Mouse (Mus musculus): ENCODE data around the gene Acvrl1. TPM values are rescaled to one million over a fixed set of nuclear protein-coding genes. Genes with fewer than 3 reads are reported as not detected.
A peak's percentile ranks its signal among the peaks of the same experiment; 100 is the strongest.

Acvrl1 gene
- polyA plus RNA-seq, 1 experiment from 2014 or later: 2.6 TPM

- peaks cover 12% of the 10 kb centered on the region for H3K4me1 ChIP-seq (ENCODE audit: insufficient read depth)
- no peaks in the 10 kb centered on the region for H3K36me3 ChIP-seq (replicated peaks; ENCODE audit: insufficient read depth, low read length)
- no peaks in the 10 kb centered on the region for H3K9me3 ChIP-seq (ENCODE audit: low read length)
- peak overlapping the region; percentile 38 for H3K4me3 ChIP-seq (ENCODE audit: low read depth, low read length)
- H3K4me2 ChIP-seq (ENCODE audit: low read depth, low read length): peak overlapping the region; percentile 63; the same call in 1 of the 2 replicates
- TF ChIP-seq CTCF (IDR thresholded peaks at IDR 0.05; ENCODE audit: low read depth) (no peak), EP300 (IDR thresholded peaks at IDR 0.05; ENCODE audit: low read depth) (no peak)
- ATAC-seq (no peak), DNase-seq (no peak)
- 36% methylated on average over 5 of the region's 5 CpGs for WGBS (ENCODE audit: insufficient replicate concordance)
- peaks cover 33% of the 10 kb centered on the region for H3K27me3 ChIP-seq (ENCODE audit: insufficient read depth, low read length)
- no peak overlapping the region for H3K9ac ChIP-seq (replicated peaks)
- H3K27ac ChIP-seq (ENCODE audit: low read depth): no peak overlapping the region
These were observed 1.1 kb downstream of the Acvrl1 start for GRCm38 (mm10) chr15:101129412-101129811.

DNA sequence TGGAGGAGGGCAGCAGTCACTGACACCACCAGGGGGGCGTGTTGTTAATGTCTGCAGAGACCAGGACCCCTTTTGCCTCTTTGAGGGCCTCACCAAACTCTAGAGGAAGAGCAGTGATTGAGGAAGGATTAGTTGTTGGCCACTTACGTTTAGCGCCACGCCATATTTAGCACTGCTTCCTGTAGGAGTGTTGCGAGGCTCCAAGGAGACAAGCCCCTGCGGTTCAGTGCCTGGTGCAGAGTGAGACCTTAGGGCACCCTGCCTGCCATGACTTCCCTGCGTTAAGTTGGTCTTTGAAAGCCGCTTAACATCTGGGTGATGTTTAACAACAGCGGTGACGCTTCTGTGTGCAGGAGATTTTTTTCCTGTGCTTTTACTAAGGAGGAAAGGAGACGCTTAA, 3.2 kb downstream of the Acvrl1 start:
- H3K27ac ChIP-seq (ENCODE audit: low read depth): no peak overlapping the region
- peaks cover 12% of the 10 kb centered on the region for H3K4me1 ChIP-seq (ENCODE audit: insufficient read depth)

GRCm38 (mm10) chr15:101132041-101132440, 3.7 kb downstream of the Acvrl1 start:
- no peak overlapping the region for H3K9ac ChIP-seq (replicated peaks)
- H3K4me2 ChIP-seq (ENCODE audit: low read depth, low read length): no peak overlapping the region
- ATAC-seq (no peak), DNase-seq (no peak)
- peaks cover 33% of the 10 kb centered on the region for H3K27me3 ChIP-seq (ENCODE audit: insufficient read depth, low read length)
- H3K9me3 ChIP-seq (ENCODE audit: low read length): no peaks in the 10 kb centered on the region
- H3K4me1 ChIP-seq (ENCODE audit: insufficient read depth): peaks cover 12% of the 10 kb centered on the region
- 55% methylated on average over 6 of the region's 6 CpGs for WGBS (ENCODE audit: insufficient replicate concordance)
- TF ChIP-seq EP300 (IDR thresholded peaks at IDR 0.05; ENCODE audit: low read depth) (no peak), CTCF (IDR thresholded peaks at IDR 0.05; ENCODE audit: low read depth) (no peak)
- H3K4me3 ChIP-seq (ENCODE audit: low read depth, low read length): no peak overlapping the region
- no peak overlapping the region for H3K27ac ChIP-seq (ENCODE audit: low read depth)
- H3K36me3 ChIP-seq (replicated peaks; ENCODE audit: insufficient read depth, low read length): no peaks in the 10 kb centered on the region

More for the DNA sequence above, 3.2 kb downstream of the Acvrl1 start:
- Histone ChIP-seq H3K9me3 (ENCODE audit: low read length) (no peaks in the 10 kb centered on the region), H3K4me3 (ENCODE audit: low read depth, low read length) (no peak overlapping the region), H3K4me2 (ENCODE audit: low read depth, low read length) (no peak overlapping the region), H3K9ac (replicated peaks) (no peak overlapping the region), H3K27me3 (ENCODE audit: insufficient read depth, low read length) (peaks cover 33% of the 10 kb centered on the region), H3K36me3 (replicated peaks; ENCODE audit: insufficient read depth, low read length) (no peaks in the 10 kb centered on the region)
- no peak for DNase-seq
- no peak for ATAC-seq
- 21% methylated on average over 11 of the region's 11 CpGs for WGBS (ENCODE audit: insufficient replicate concordance)
- no peak for TF ChIP-seq EP300 (IDR thresholded peaks at IDR 0.05; ENCODE audit: low read depth)
- no peak for TF ChIP-seq CTCF (IDR thresholded peaks at IDR 0.05; ENCODE audit: low read depth)

DNA sequence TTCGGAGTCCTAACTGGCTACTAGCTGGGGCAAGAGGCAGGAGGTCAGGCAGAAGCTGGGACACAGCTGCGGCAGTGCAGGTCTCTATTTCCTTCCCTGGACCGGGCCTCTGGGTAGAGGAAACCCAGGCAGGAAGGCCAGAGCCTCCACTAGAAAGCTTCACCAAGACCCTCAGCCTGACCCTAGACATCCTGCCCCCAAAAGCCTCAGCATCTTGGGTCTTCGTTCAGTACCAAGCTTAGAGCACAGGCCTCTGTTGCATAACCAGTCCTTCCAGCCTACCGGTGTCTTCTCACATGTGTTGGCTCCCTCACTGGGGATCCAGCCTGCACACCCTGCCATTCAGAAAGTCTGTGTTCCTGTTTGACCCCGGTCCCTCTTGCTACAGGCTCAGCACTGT, 4.4 kb downstream of the Acvrl1 start:
- WGBS (ENCODE audit: insufficient replicate concordance): 39% methylated on average over 6 of the region's 6 CpGs

DNA sequence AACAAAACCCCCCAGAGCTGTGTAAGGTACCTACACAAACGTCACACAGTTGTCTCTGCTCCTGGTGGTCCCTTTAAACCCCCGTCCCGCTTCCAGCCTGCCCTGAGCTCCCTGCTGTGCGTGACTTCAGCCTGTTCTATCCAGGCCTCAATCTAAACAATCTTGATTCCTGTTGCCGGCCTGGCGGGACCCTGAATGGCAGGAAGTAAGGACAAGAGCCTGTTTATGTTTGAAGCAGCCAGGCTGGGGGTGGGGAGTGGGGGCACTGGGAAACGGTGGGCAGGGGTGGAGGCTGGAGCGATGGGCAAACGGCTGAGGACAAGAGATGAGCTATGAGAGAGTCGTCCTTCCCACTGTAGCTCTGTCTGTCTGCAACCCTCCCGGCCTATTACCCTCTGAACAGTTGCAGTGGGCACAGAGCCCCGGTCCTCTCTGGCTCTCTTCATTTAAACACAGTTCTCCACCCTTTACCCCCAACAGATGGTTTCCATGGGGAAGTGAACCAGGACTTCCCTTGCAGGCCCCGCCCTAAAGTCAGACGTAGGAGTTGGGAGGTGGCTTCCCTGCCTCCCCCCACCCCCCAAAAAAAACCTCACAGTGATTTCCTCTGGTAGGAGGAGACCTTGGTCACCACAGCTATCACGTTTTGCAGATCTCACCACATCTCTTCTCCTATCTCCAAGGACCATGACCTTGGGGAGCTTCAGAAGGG, 5.8 kb downstream of the Acvrl1 start:
- peaks cover 23% of the 10 kb centered on the region for H3K27me3 ChIP-seq (ENCODE audit: insufficient read depth, low read length)
- 29% methylated on average over 15 of the region's 15 CpGs for WGBS (ENCODE audit: insufficient replicate concordance)
- peak overlapping the region; percentile 18; the same call in 1 of the 2 replicates for H3K4me2 ChIP-seq (ENCODE audit: low read depth, low read length)
- peak overlapping the region; percentile 22; the same call in 1 of the 2 replicates for H3K27ac ChIP-seq (ENCODE audit: low read depth)
- TF ChIP-seq CTCF (IDR thresholded peaks at IDR 0.05; ENCODE audit: low read depth) (no peak), EP300 (IDR thresholded peaks at IDR 0.05; ENCODE audit: low read depth) (no peak)
- no peak overlapping the region for H3K9ac ChIP-seq (replicated peaks)
- H3K36me3 ChIP-seq (replicated peaks; ENCODE audit: insufficient read depth, low read length): no peaks in the 10 kb centered on the region
- H3K4me1 ChIP-seq (ENCODE audit: insufficient read depth): peaks cover 8% of the 10 kb centered on the region
- DNase-seq (no peak), ATAC-seq (no peak)
- H3K4me3 ChIP-seq (ENCODE audit: low read depth, low read length): no peak overlapping the region
- no peaks in the 10 kb centered on the region for H3K9me3 ChIP-seq (ENCODE audit: low read length)

More for the DNA sequence above, 4.4 kb downstream of the Acvrl1 start:
- Histone ChIP-seq H3K4me2 (ENCODE audit: low read depth, low read length) (no peak overlapping the region), H3K4me3 (ENCODE audit: low read depth, low read length) (no peak overlapping the region), H3K9ac (replicated peaks) (no peak overlapping the region), H3K9me3 (ENCODE audit: low read length) (no peaks in the 10 kb centered on the region), H3K27me3 (ENCODE audit: insufficient read depth, low read length) (peaks cover 33% of the 10 kb centered on the region), H3K27ac (ENCODE audit: low read depth) (no peak overlapping the region), H3K36me3 (replicated peaks; ENCODE audit: insufficient read depth, low read length) (no peaks in the 10 kb centered on the region), H3K4me1 (ENCODE audit: insufficient read depth) (peaks cover 12% of the 10 kb centered on the region)
- DNase-seq (no peak), ATAC-seq (no peak)
- no peak for TF ChIP-seq EP300 (IDR thresholded peaks at IDR 0.05; ENCODE audit: low read depth)
- TF ChIP-seq CTCF (IDR thresholded peaks at IDR 0.05; ENCODE audit: low read depth): no peak

- TF ChIP-seq CTCF (IDR thresholded peaks at IDR 0.05; ENCODE audit: low read depth) (no peak), EP300 (IDR thresholded peaks at IDR 0.05; ENCODE audit: low read depth) (no peak)
- ATAC-seq (no peak), DNase-seq (no peak)
- H3K4me3 ChIP-seq (ENCODE audit: low read depth, low read length): no peak overlapping the region
- H3K36me3 ChIP-seq (replicated peaks; ENCODE audit: insufficient read depth, low read length): no peaks in the 10 kb centered on the region
- H3K4me2 ChIP-seq (ENCODE audit: low read depth, low read length): no peak overlapping the region
- no peaks in the 10 kb centered on the region for H3K9me3 ChIP-seq (ENCODE audit: low read length)
- peaks cover 11% of the 10 kb centered on the region for H3K27me3 ChIP-seq (ENCODE audit: insufficient read depth, low read length)
- H3K4me1 ChIP-seq (ENCODE audit: insufficient read depth): peaks cover 9% of the 10 kb centered on the region
- 53% methylated on average over 8 of the region's 8 CpGs for WGBS (ENCODE audit: insufficient replicate concordance)
- no peak overlapping the region for H3K9ac ChIP-seq (replicated peaks)
- no peak overlapping the region for H3K27ac ChIP-seq (ENCODE audit: low read depth)
These were observed 7.1 kb downstream of the Acvrl1 start for GRCm38 (mm10) chr15:101135405-101135804.
